Mouse (Mus musculus): Measurements from ENCODE around the gene Slc22a14. TPM values are rescaled to one million over a fixed set of nuclear protein-coding genes. Genes with fewer than 3 reads are reported as not detected.

The Slc22a14 gene
- total and polyA plus RNA-seq, 3 experiments = not detected

- H3K79me2 ChIP-seq (ENCODE audit: control insufficient read depth, insufficient read depth, low read length, poor library complexity) = no peaks in the 10 kb centered on the region
- peak overlapping the region in 1 of 2 experiments; percentile 53; a peak in 2 of 4 replicates for H3K4me3 ChIP-seq (ENCODE audit: control insufficient read depth in 1 of 2, insufficient read depth in 1 of 2, low read depth in 2 of 2, low read length in 2 of 2)
- H3K9ac ChIP-seq (ENCODE audit: control insufficient read depth, low read depth, low read length, poor library complexity, severe bottlenecking) = peak overlapping the region; percentile 67
- no peak overlapping the region for H3K27ac ChIP-seq (ENCODE audit: control insufficient read depth, low read depth, low read length)
- no peak for DNase-seq (ENCODE audit: low read depth, low spot score)
- H3K36me3 ChIP-seq (ENCODE audit: control insufficient read depth in 1 of 2, insufficient read depth in 2 of 2, low read length in 2 of 2) = no peaks in the 10 kb centered on the region
- H3K4me1 ChIP-seq (ENCODE audit: control insufficient read depth in 1 of 2, insufficient read depth in 2 of 2, low read length in 2 of 2) = no peaks in the 10 kb centered on the region
- TF ChIP-seq TBP (IDR thresholded peaks at IDR 0.05; ENCODE audit: low read depth, low read length) (no peak), ETS1 (IDR thresholded peaks at IDR 0.05; ENCODE audit: low read depth, low read length) (no peak), USF2 (IDR thresholded peaks at IDR 0.05; ENCODE audit: borderline replicate concordance in 1 of 2, insufficient read depth in 1 of 2, low read depth in 1 of 2, low read length in 2 of 2) (no peak), NRF1 (IDR thresholded peaks at IDR 0.05; ENCODE audit: insufficient read depth, low read depth, low read length, poor library complexity, severe bottlenecking) (no peak), SIN3A (IDR thresholded peaks at IDR 0.05; ENCODE audit: low read length) (no peak), KAT2A (conservative IDR thresholded peaks at IDR 0.05; ENCODE audit: low read depth, low read length) (no peak), MYC (IDR thresholded peaks at IDR 0.05; ENCODE audit: low read depth, low read length) (no peak), TCF12 (IDR thresholded peaks at IDR 0.05; ENCODE audit: low read depth, low read length) (no peak), CHD1 (IDR thresholded peaks at IDR 0.05; ENCODE audit: low read depth, low read length) (no peak)
- no peaks in the 10 kb centered on the region for H3K9me3 ChIP-seq (replicated peaks; ENCODE audit: insufficient read depth, low read length)
- H3K27me3 ChIP-seq (ENCODE audit: control insufficient read depth in 1 of 2, insufficient read depth in 2 of 2, low read length in 2 of 2) = peaks cover 0 to 1% of the 10 kb centered on the region in 2 experiments; a peak in 1 of 4 replicates
Measured at GRCm38 (mm10) chr9:119403236-119403641, 37.9 kb upstream of the Slc22a14 start.

GRCm38 (mm10) chr9:119402253-119403235, 37.2 kb upstream of the Slc22a14 start:
- Histone ChIP-seq H3K27ac (ENCODE audit: control insufficient read depth, low read depth, low read length) (no peak overlapping the region), H3K9me3 (replicated peaks; ENCODE audit: insufficient read depth, low read length) (no peaks in the 10 kb centered on the region), H3K36me3 (ENCODE audit: control insufficient read depth in 1 of 2, insufficient read depth in 2 of 2, low read length in 2 of 2) (no peaks in the 10 kb centered on the region), H3K4me3 (ENCODE audit: control insufficient read depth in 1 of 2, insufficient read depth in 1 of 2, low read depth in 2 of 2, low read length in 2 of 2) (peak overlapping the region; percentile 26 to 53; a peak in 3 of 4 replicates), H3K27me3 (ENCODE audit: control insufficient read depth in 1 of 2, insufficient read depth in 2 of 2, low read length in 2 of 2) (peaks cover 0 to 1% of the 10 kb centered on the region in 2 experiments; a peak in 1 of 4 replicates), H3K9ac (ENCODE audit: control insufficient read depth, low read depth, low read length, poor library complexity, severe bottlenecking) (peak overlapping the region; percentile 67), H3K79me2 (ENCODE audit: control insufficient read depth, insufficient read depth, low read length, poor library complexity) (no peaks in the 10 kb centered on the region), H3K4me1 (ENCODE audit: control insufficient read depth in 1 of 2, insufficient read depth in 2 of 2, low read length in 2 of 2) (no peaks in the 10 kb centered on the region)
- DNase-seq (ENCODE audit: low read depth, low spot score) = peak; percentile 45
- TF ChIP-seq TAL1 (IDR thresholded peaks at IDR 0.05; ENCODE audit: low read length) (no peak), MXI1 (IDR thresholded peaks at IDR 0.05; ENCODE audit: low read depth, low read length) (no peak), NELFE (IDR thresholded peaks at IDR 0.05; ENCODE audit: low read depth, low read length) (no peak), SIN3A (IDR thresholded peaks at IDR 0.05; ENCODE audit: low read length) (no peak)
